Mouse (Mus musculus) heart, postnatal 14 days (tissue): ENCODE measurements at regions not wholly inside any gene's neighbourhood (a gene's known extent, or its start where the extent isn't known, plus 50 kb on each side); places are given as distances from the start of the nearest gene placed in this dataset.

Source experiments
- DNase-seq, 2 experiments: peaks; one replicate each; pipeline ENCODE4 v3.0.0; 2021 to 2022
- intact Hi-C: fragments of 180-260 bp; cut with DNase I; formaldehyde crosslinking; loops from one replicate; pipeline ENCODE4 v1.15.1; 2025

GRCm38 (mm10) chr5:97226425-97226824, 115.0 kb upstream of the Paqr3 start:
- no peak for DNase-seq
- intact Hi-C loops, result no loop called here

- intact Hi-C loops, result no loop called here
- DNase-seq, result no peak
Measured at GRCm38 (mm10) chr5:97223238-97223857, 112.0 kb upstream of the Paqr3 start.

- DNase-seq, result no peak
- intact Hi-C loops, result no loop called here
Measured at GRCm38 (mm10) chr5:97222489-97223237, 111.3 kb upstream of the Paqr3 start.

- intact Hi-C loops, result no loop called here
- no peak for DNase-seq
Measured at GRCm38 (mm10) chr5:97218712-97219111, 107.3 kb upstream of the Paqr3 start.

DNA sequence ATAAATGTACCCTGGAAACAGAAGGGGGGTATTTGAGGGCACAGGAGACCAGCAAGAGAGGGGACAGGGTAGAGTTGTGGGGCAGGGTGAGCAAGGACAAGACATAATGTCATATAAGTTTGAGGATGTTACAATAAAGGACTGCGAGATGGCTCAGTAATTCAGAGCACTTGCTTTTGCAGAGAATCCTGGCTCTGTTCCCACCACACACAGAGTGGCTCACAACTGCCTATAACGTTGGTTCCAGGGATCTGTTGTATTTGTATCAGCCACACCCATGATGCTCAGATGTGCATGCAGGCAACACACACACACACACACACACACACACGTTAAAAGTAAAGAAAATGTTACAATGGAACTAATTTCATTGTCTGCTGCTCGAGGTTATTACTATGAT, 94.2 kb upstream of the Paqr3 start:
- intact Hi-C loops, result no loop called here
- no peak for DNase-seq

DNA sequence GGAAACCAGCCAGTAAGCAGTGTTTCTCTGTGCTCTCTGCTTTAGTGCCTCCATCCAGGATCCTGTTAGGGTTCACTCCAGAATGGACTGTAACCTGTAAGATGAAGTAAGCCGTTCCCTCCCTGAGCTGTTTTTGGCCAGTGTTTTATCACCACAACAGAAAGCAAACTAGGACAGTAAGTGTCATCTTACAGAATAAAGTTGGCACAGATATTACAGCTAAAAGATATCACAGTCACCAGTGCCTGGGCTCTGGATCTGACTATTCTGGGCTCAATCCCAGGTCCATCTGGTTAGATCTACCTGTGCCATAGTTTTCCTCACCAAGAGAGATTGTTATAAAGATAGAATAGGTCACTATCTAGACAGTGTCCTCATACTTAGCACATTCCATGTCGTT, 92.9 kb upstream of the Paqr3 start:
- intact Hi-C loops, result no loop called here
- no peak for DNase-seq

- intact Hi-C loops, result no loop called here
- DNase-seq, result no peak
Measured at GRCm38 (mm10) chr5:97203646-97204045, 92.2 kb upstream of the Paqr3 start.

DNA sequence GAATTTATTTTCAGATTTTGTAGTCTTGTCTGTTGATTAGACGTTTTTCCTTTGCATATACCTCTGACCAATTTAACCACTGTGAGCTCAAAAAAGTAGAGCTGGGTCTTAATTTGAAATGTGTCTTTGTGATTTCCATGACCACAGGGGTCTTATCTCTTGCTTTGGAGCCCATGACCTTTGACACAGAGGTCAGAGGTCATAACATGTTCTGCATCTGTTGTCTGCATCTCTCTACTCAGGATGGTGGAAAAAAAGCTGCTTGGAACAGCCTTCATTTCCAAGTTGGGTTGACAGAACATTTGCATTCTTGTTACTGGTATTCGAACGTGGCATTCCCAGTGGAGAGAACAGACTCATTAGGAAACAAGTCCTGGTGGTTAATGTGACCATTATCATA, 91.2 kb upstream of the Paqr3 start:
- DNase-seq, result no peak
- intact Hi-C loops, result no loop called here

GRCm38 (mm10) chr5:97200655-97201054, 89.3 kb upstream of the Paqr3 start:
- no peak for DNase-seq
- intact Hi-C loops, result no loop called here

- intact Hi-C loops, result no loop called here
- DNase-seq, result no peak
Measured at GRCm38 (mm10) chr5:97195281-97195660, 83.9 kb upstream of the Paqr3 start.

DNA sequence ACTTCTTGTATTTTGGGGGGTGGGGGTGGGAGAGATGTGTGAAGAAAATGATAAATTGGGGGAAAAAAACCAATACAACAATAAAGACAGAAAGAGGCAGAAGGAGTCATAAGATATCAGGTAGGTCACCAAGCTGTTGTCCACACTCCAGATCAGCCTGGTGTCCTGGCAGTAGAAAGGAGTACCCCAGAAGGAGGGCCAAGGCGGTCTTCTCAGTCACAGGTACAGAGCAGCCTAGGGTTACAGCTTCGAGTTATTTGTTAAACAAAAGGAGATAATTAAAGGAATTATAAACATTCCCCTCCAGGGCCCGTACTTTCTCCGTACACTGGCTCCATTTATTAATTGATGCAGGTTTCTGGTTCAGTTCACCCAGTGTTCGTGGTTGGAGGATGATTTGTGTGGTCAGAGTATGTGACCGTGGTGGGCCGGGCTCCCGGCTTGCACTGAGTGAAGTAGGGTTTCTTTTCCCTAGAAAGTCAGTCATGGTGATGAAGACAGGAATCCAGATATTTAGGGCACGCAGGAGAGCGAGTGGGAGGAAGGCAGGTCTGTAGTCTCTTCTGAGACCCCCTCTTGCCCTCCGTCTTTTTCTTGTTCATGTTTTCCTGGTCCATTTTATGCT, 83.4 kb upstream of the Paqr3 start:
- intact Hi-C loops, result no loop called here
- DNase-seq, result no peak

GRCm38 (mm10) chr5:97192656-97193055, 81.3 kb upstream of the Paqr3 start:
- intact Hi-C loops, result no loop called here
- no peak for DNase-seq

GRCm38 (mm10) chr5:97190695-97191094, 79.3 kb upstream of the Paqr3 start:
- no peak for DNase-seq
- intact Hi-C loops, result no loop called here

- intact Hi-C loops, result no loop called here
- DNase-seq, result no peak
Measured at GRCm38 (mm10) chr5:97184512-97184911, 73.1 kb upstream of the Paqr3 start.

- intact Hi-C loops, result no loop called here
- no peak for DNase-seq
Measured at GRCm38 (mm10) chr5:97181249-97181648, 69.9 kb upstream of the Paqr3 start.

GRCm38 (mm10) chr5:97174446-97174845, 63.0 kb upstream of the Paqr3 start:
- DNase-seq, result no peak
- intact Hi-C loops, result no loop called here

GRCm38 (mm10) chr5:97167401-97168249, 56.2 kb upstream of the Paqr3 start:
- DNase-seq, result no peak
- intact Hi-C loops, result no loop called here

DNA sequence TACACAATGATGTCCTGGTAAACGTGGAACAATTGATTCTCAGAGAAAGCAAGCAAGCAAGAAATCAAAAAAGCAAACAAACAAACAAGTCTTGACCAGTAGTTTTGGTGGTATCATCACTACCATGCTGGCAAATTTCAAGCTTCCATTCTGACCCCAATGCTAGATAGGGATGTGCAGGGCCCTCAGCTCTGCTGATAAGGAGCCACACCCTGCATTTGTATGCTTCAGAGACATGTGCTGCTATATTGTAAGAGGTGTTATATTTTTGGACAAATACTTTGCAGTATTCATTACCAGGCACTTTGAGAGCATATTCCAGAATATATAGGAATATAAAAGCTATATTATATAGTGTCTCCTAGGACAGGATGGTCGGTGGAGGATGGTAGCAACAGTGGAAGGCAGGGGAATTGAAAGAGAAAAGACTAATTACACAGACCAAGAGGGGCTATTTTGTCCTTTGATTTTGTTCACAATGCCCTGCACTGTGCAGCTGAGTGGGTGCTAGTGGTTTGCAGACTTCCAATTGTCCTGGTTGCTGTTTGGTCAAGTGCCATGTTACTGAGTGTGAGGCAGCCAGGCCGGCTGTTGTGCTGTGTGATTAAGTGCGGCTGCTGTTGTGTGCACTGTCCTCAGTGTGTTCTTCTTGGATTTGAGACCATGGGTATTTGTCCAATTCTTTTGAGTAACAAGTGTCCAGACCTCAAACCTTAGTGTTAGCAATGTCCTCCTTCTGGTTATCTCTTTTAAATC, 54.9 kb upstream of the Paqr3 start:
- intact Hi-C loops, result no loop called here

More for the DNA sequence above, 54.9 kb upstream of the Paqr3 start:
- no peak for DNase-seq
